In the genomic region with DNA sequence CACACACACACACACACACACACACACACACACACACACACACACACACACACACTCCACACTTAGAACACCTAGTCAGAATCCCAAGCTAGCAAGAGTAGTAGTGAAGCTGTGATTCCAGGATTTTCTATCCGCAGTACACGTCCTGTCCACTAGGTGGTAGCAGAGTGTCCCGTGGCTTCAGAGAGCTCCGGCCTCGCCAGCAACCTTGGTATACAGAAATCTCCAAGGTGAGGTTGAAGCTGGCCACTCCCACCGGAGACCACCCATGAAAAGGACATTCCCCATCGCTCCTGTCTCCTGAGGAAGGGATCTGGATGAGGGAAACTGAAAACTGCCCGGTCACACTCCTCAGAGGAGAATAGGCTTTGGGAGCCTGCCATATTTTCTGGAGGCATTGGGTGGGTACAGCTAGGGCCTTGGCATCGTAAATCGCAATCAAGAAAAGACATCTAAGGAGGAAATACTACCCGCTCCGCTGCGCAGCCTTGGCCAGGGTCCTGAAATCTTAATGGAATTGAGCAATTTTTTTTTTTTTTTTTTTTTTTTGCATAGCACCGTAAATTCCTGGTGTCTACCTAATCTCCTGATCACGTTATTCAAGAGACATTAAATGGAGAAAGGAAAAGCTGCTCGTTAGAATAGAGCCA, we compare ENCODE assay signal across 10 mouse cellular contexts.
DNase-seq lines count a peak whose midpoint lies in the region; ATAC-seq and TF ChIP-seq lines count a peak whose summit lies in the region.
"Had no signal": no experiment of that assay in that cellular context is flagged by ENCODE, and none has a peak within 500 bp of the region (broad histone marks: within the 10 kb centered on the region; RNA-seq: fewer than 3 reads in every experiment).

No protein-coding gene starts in this region.

- no peaks in the 10 kb centered on the region for H3K9me3 ChIP-seq in lung, postnatal 0 days (ENCODE audit: low read length)
- H3K9me3 ChIP-seq: liver, embryonic 13.5 days had no signal

- H3K27ac ChIP-seq in lung, postnatal 0 days (ENCODE audit: low read length), result no peak overlapping the region
- H3K27ac ChIP-seq: liver, embryonic 13.5 days had no signal

- no peak for TF ChIP-seq EP300 in lung, postnatal 0 days (IDR thresholded peaks at IDR 0.05)

- peak; percentile 84 for TF ChIP-seq CTCF in lung, postnatal 0 days (IDR thresholded peaks at IDR 0.05)

- no peaks in the 10 kb centered on the region for H3K27me3 ChIP-seq in lung, postnatal 0 days (replicated peaks; ENCODE audit: insufficient read depth, low read length)
- H3K27me3 ChIP-seq: liver, embryonic 13.5 days; Patski had no signal

- no peaks in the 10 kb centered on the region for H3K4me1 ChIP-seq in lung, postnatal 0 days (ENCODE audit: insufficient read depth, low read depth, low read length)
- H3K4me1 ChIP-seq: liver, embryonic 13.5 days had no signal

- DNase-seq in cerebellum, adult 11 months, result peak; percentile 77
- DNase-seq in A20 (ENCODE audit: low read depth, low spot score), result peak; percentile 2
- DNase-seq in c-Kit-negative CD71-positive TER-119-positive erythroid progenitor cells, embryonic 14.5 days (ENCODE audit: low read depth, low spot score), result peak; percentile 19
- DNase-seq in frontal cortex, postnatal 25 days (ENCODE audit: low spot score in 2 of 2), result peak; percentile 72 to 76
- peak; percentile 22 for DNase-seq in large intestine, adult 2 months (ENCODE audit: low read depth, low spot score)
- DNase-seq in lung, postnatal 0 days (ENCODE audit: low spot score), result peak; percentile 48
- DNase-seq in skeletal muscle tissue, adult 2 months (ENCODE audit: low read depth, low spot score), result peak; percentile 18
- DNase-seq: liver, embryonic 13.5 days had no signal

- H3K4me3 ChIP-seq in lung, postnatal 0 days (ENCODE audit: low read depth, low read length), result no peak overlapping the region
- H3K4me3 ChIP-seq: liver, embryonic 13.5 days had no signal

- no peak for ATAC-seq in cerebellum, adult (ENCODE audit: insufficient number of reproducible peaks, low FRiP score, low TSS enrichment)
- no peak for ATAC-seq in lung, postnatal 0 days
- ATAC-seq: Patski had no signal

- no peaks in the 10 kb centered on the region for H3K36me3 ChIP-seq in lung, postnatal 0 days (ENCODE audit: insufficient read depth, low read length)
- H3K36me3 ChIP-seq: liver, embryonic 13.5 days had no signal

- H3K4me2 ChIP-seq in lung, postnatal 0 days (replicated peaks; ENCODE audit: low read depth, low read length), result no peak overlapping the region
- H3K4me2 ChIP-seq: liver, embryonic 13.5 days had no signal

- WGBS in large intestine, adult 2 months, result 18% methylated on average over 16 of the region's 16 CpGs
- WGBS in lung, postnatal 0 days, result 31% methylated on average over 16 of the region's 16 CpGs

- H3K9ac ChIP-seq in lung, postnatal 0 days (replicated peaks; ENCODE audit: low read depth), result no peak overlapping the region
- H3K9ac ChIP-seq: liver, embryonic 13.5 days had no signal

Comparison
In these comparisons a context has a peak if more than half of its experiments do, and no peak if none do; other contexts are left out.
1. DNase-seq: peak in every context shown above with its lines; median percentile 77 in cerebellum, adult 11 months; 74 in frontal cortex, postnatal 25 days; 48 in lung, postnatal 0 days; 22 in large intestine, adult 2 months; 19 in c-Kit-negative CD71-positive TER-119-positive erythroid progenitor cells, embryonic 14.5 days; 18 in skeletal muscle tissue, adult 2 months; 2 in A20.